Mouse (Mus musculus) heart, postnatal 0 days (tissue): ENCODE measurements around the gene Arid1b.

Experiments used
- CTCF ChIP-seq: IDR thresholded peaks from 2 replicates; pipeline ENCODE4 v1.5.1; 2016; ENCODE audit warnings: antibody characterized with exemption, control low read depth, low read depth
- EP300 ChIP-seq: IDR thresholded peaks from 2 replicates; pipeline ENCODE4 v1.6.1; 2016; ENCODE audit warnings: antibody characterized with exemption, low read depth

- no peak for TF ChIP-seq CTCF
- no peak for TF ChIP-seq EP300
These were observed 53.2 kb downstream of the Arid1b start for GRCm38 (mm10) chr17:5047373-5047772.
